Mouse (Mus musculus) CH12.LX (cell line): ENCODE results near the gene Pglyrp4. TPM values are rescaled to one million over a fixed set of nuclear protein-coding genes. Genes with fewer than 3 reads are reported as not detected.
A peak's percentile ranks its signal among the peaks of the same experiment; 100 is the strongest.
"Not testable (repeated sequence)": the region's sequence is repeated elsewhere in the genome, so short reads cannot be mapped to it uniquely, and the experiment has no call there.

ENCODE experiments used
- DNase-seq: peaks from one replicate; pipeline ENCODE4 v3.0.0-alpha.2; 2013; ENCODE audit errors: extremely low read depth
- H3K27ac ChIP-seq: 2 replicates; pipeline ENCODE4 v1.5.1; 2012; ENCODE audit warnings: low read depth, mild to moderate bottlenecking, control low read depth, moderate library complexity; ENCODE audit not compliant: insufficient read depth
- H3K27me3 ChIP-seq: replicated peaks from 2 replicates; pipeline ENCODE3; 2012; ENCODE audit warnings: inconsistent platforms
- H3K36me3 ChIP-seq, 2 experiments: replicated peaks in 1 of 2; 2 replicates each; pipeline versions ENCODE3 to v1.6.1; 2012; ENCODE audit warnings: inconsistent platforms in 1 of 2, low read length in 1 of 2, mild to moderate bottlenecking in 1 of 2, mixed read lengths in 1 of 2, moderate library complexity in 1 of 2; ENCODE audit not compliant: control insufficient read depth in 1 of 2, insufficient read depth in 1 of 2
- H3K4me1 ChIP-seq, 2 experiments: 2 replicates each; pipeline ENCODE4 v1.6.1; 2012; ENCODE audit warnings: inconsistent platforms in 1 of 2, moderate library complexity in 1 of 2; ENCODE audit not compliant: insufficient read depth in 2 of 2, control insufficient read depth in 1 of 2
- H3K4me2 ChIP-seq: 2 replicates; pipeline ENCODE4 v1.6.1; 2012; ENCODE audit warnings: low read depth, mild to moderate bottlenecking, control low read depth; ENCODE audit not compliant: poor library complexity, insufficient read depth, severe bottlenecking
- H3K4me3 ChIP-seq, 3 experiments: fragments of 150-350 bp in 1 of 3; sonication (generic) in 1 of 3; replicated peaks in 1 of 3; 2 replicates each; pipeline versions ENCODE3 to v1.5.1; 2011 to 2012; ENCODE audit warnings: low read depth in 2 of 3, low read length in 2 of 3, mild to moderate bottlenecking in 2 of 3, moderate library complexity in 2 of 3, control low read depth in 1 of 3, improper control_type of control experiment in 1 of 3, inconsistent platforms in 1 of 3, mixed read lengths in 1 of 3; ENCODE audit not compliant: poor library complexity in 1 of 3
- H3K79me2 ChIP-seq: replicated peaks from 2 replicates; pipeline ENCODE4 v1.6.1; 2012; ENCODE audit warnings: mild to moderate bottlenecking, moderate library complexity; ENCODE audit not compliant: control insufficient read depth, poor library complexity, insufficient read depth, severe bottlenecking; ENCODE audit errors: extremely low read depth
- H3K9ac ChIP-seq: 2 replicates; pipeline ENCODE4 v1.6.1; 2012; ENCODE audit warnings: low read depth, mild to moderate bottlenecking, control low read depth, moderate library complexity; ENCODE audit not compliant: insufficient read depth
- H3K9me3 ChIP-seq: replicated peaks from 2 replicates; pipeline ENCODE3; 2012; ENCODE audit warnings: low read length, inconsistent platforms, mixed read lengths
- BHLHE40 ChIP-seq: IDR thresholded peaks from 2 replicates; pipeline ENCODE4 v1.6.1; 2011; ENCODE audit warnings: mild to moderate bottlenecking, low read depth, low read length, improper control_type of control experiment
- CTCF ChIP-seq, 2 experiments: IDR thresholded peaks in 1 of 2; conservative IDR thresholded peaks in 1 of 2; 2 replicates each; pipeline ENCODE4 v1.5.1; 2011 to 2012; ENCODE audit warnings: low read depth in 2 of 2, low read length in 2 of 2, improper control_type of control experiment in 1 of 2, inconsistent platforms in 1 of 2, mild to moderate bottlenecking in 1 of 2, moderate library complexity in 1 of 2
- ELF1 ChIP-seq: IDR thresholded peaks from 2 replicates; pipeline ENCODE4 v1.6.1; 2014; ENCODE audit warnings: low read depth, mild to moderate bottlenecking, inconsistent platforms, low read length, improper control_type of control experiment
- EP300 ChIP-seq: IDR thresholded peaks from 2 replicates; pipeline ENCODE4 v1.6.1; 2011; ENCODE audit warnings: low read length, improper control_type of control experiment
- ETS1 ChIP-seq: conservative IDR thresholded peaks from 2 replicates; pipeline ENCODE4 v1.6.1; 2012; ENCODE audit warnings: low read depth, mild to moderate bottlenecking, inconsistent platforms, low read length, improper control_type of control experiment, moderate library complexity
- GABPA ChIP-seq: IDR thresholded peaks from 2 replicates; pipeline ENCODE4 v1.6.1; 2012; ENCODE audit warnings: low read depth, low read length, improper control_type of control experiment, inconsistent platforms; ENCODE audit not compliant: insufficient replicate concordance
- IRF4 ChIP-seq: IDR thresholded peaks from 2 replicates; pipeline ENCODE4 v1.6.1; 2014; ENCODE audit warnings: low read depth, mild to moderate bottlenecking, inconsistent platforms, low read length, improper control_type of control experiment
- JUND ChIP-seq: conservative IDR thresholded peaks from 2 replicates; pipeline ENCODE4 v1.6.1; 2011; ENCODE audit warnings: low read depth, low read length, improper control_type of control experiment
- KAT2A ChIP-seq: IDR thresholded peaks from 2 replicates; pipeline ENCODE4 v1.6.1; 2012; ENCODE audit warnings: low read length, improper control_type of control experiment, inconsistent platforms; ENCODE audit not compliant: insufficient replicate concordance
- MAFK ChIP-seq: IDR thresholded peaks from 2 replicates; pipeline ENCODE4 v1.6.1; 2011; ENCODE audit warnings: low read length, improper control_type of control experiment; ENCODE audit not compliant: insufficient replicate concordance
- MAX ChIP-seq: IDR thresholded peaks from 2 replicates; pipeline ENCODE4 v1.6.1; 2011; ENCODE audit warnings: low read length, improper control_type of control experiment
- MEF2A ChIP-seq: IDR thresholded peaks from 2 replicates; pipeline ENCODE4 v1.6.1; 2014; ENCODE audit warnings: low read depth, mild to moderate bottlenecking, inconsistent platforms, low read length, improper control_type of control experiment, borderline replicate concordance
- NELFE ChIP-seq: IDR thresholded peaks from 2 replicates; pipeline ENCODE4 v1.6.1; 2011; ENCODE audit warnings: low read depth, low read length, improper control_type of control experiment
- NRF1 ChIP-seq: IDR thresholded peaks from 2 replicates; pipeline ENCODE4 v1.6.1; 2014; ENCODE audit warnings: low read depth, mild to moderate bottlenecking, inconsistent platforms, low read length, improper control_type of control experiment, moderate library complexity
- PAX5 ChIP-seq: IDR thresholded peaks from 2 replicates; pipeline ENCODE4 v1.6.1; 2012; ENCODE audit warnings: low read length, inconsistent platforms, mixed read lengths
- POLR2AphosphoS2 ChIP-seq: IDR thresholded peaks from 2 replicates; pipeline ENCODE4 v1.6.1; 2011; ENCODE audit warnings: low read depth, low read length, improper control_type of control experiment
- RCOR1 ChIP-seq: conservative IDR thresholded peaks from 2 replicates; pipeline ENCODE4 v1.6.1; 2012; ENCODE audit warnings: low read depth, mild to moderate bottlenecking, inconsistent platforms, low read length, improper control_type of control experiment
- SMC3 ChIP-seq: IDR thresholded peaks from 2 replicates; pipeline ENCODE4 v1.6.1; 2011; ENCODE audit warnings: low read depth, low read length, improper control_type of control experiment
- ZMIZ1 ChIP-seq: IDR thresholded peaks from 2 replicates; pipeline ENCODE4 v1.6.1; 2012; ENCODE audit warnings: low read depth, mild to moderate bottlenecking, inconsistent platforms, low read length, improper control_type of control experiment
- dilution Hi-C: fragments of 300-500 bp; cut with MboI; formaldehyde crosslinking; loops from 2 replicates; pipeline ENCODE4 v1.14.3; 2020; ENCODE audit warnings: low sequenced_read_pairs; ENCODE audit not compliant: extremely low pct_unique_long_range_greater_than_20kb, extremely low pct_ligation_motif_present
- in situ Hi-C: fragments of 300-500 bp; cut with MboI; formaldehyde crosslinking; loops from 3 replicates; pipeline ENCODE4 v1.14.3; 2019; ENCODE audit warnings: low sequenced_read_pairs, low pct_ligation_motif_present, low pct_unique_long_range_greater_than_20kb, mixed read lengths
- polyA plus RNA-seq: library from polyadenylated mRNA; unstranded; fragments of >175 nt; gene quantifications from 2 replicates; pipeline ENCODE4 v1.2.1, GENCODE M21; 2012; ENCODE audit warnings: low read depth; ENCODE audit not compliant: insufficient read length
- total RNA-seq, 2 experiments: library from RNA; depleted of rRNA; stranded (reverse); fragments of 300-350 nt in 1 of 2; fragments of >200 nt in 1 of 2; gene quantifications; 2 replicates each; pipeline ENCODE4 v1.2.3; 2012 to 2014

Pglyrp4 gene
- total and polyA plus RNA-seq, 3 experiments, result not detected

- TF ChIP-seq EP300, result no peak
- peak; percentile 28; the same call in 1 of the 2 replicates for TF ChIP-seq MEF2A
- TF ChIP-seq PAX5, result no peak
- TF ChIP-seq KAT2A, result no peak
- TF ChIP-seq POLR2AphosphoS2, result no peak
- peak; percentile 97 to 99 for TF ChIP-seq CTCF (conservative IDR thresholded peaks at IDR 0.05 in 1 of 2, IDR thresholded peaks at IDR 0.05 in 1 of 2; ENCODE audit: low read depth in 2 of 2, low read length in 2 of 2)
- no peak for TF ChIP-seq MAFK
- no peak for TF ChIP-seq JUND
- no peak for TF ChIP-seq BHLHE40
- TF ChIP-seq ZMIZ1, result no peak
- TF ChIP-seq ELF1, result no peak
- TF ChIP-seq ETS1, result no peak
- no peak for TF ChIP-seq RCOR1
- TF ChIP-seq SMC3, result peak; percentile 72
- no peak for TF ChIP-seq IRF4
- no peak for TF ChIP-seq NRF1
- TF ChIP-seq, all 38 proteins: peak for 7
These were observed 16.9 kb upstream of the Pglyrp4 start (continued) for GRCm38 (mm10) chr3:90709591-90710460.

DNA sequence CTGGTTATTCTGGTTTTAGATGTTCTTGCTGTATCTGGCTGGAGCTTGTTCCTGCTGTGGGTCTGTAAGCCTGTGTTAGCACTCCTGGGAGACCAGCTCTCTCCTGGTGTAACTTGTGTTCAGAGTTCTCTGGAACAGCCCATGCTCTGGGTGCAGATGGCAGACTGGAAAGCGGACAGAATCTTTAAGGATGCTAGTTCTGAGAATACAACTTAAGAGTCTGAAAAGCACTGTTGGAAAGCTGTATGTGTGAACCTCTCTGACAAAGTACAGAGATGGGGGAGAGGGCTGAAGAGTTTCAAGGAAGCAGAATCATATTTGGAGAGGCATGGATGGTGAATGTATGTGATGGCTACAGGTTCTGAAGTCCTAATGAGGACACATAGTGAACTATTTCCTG, 23.0 kb downstream of the Pglyrp4 start:
- Histone ChIP-seq H3K79me2 (no peaks in the 10 kb centered on the region), H3K27ac (no peak overlapping the region), H3K27me3 (peaks cover 44% of the 10 kb centered on the region), H3K4me2 (no peak overlapping the region), H3K9ac (no peak overlapping the region), H3K4me3 (no peak overlapping the region), H3K36me3 (no peaks in the 10 kb centered on the region), H3K4me1 (no peaks in the 10 kb centered on the region), H3K9me3 (no peaks in the 10 kb centered on the region)
- TF ChIP-seq MAFK, result no peak
- no peak for TF ChIP-seq NELFE
- no peak for TF ChIP-seq GABPA
- no peak for TF ChIP-seq POLR2AphosphoS2
- TF ChIP-seq MAX, result no peak
- in situ Hi-C loops (no loop called here), dilution Hi-C loops (no loop called here)
- no peak for DNase-seq

- H3K4me2 ChIP-seq, H3K27ac ChIP-seq, in situ Hi-C loops, H3K27me3 ChIP-seq, H3K4me3 ChIP-seq, dilution Hi-C loops, H3K9me3 ChIP-seq, H3K36me3 ChIP-seq, H3K79me2 ChIP-seq, H3K9ac ChIP-seq, DNase-seq, H3K4me1 ChIP-seq: not testable (repeated sequence)
These were observed 51.1 kb downstream of the Pglyrp4 start, which contains the start of gene Gm5849 for GRCm38 (mm10) chr3:90777776-90778175. Gene Gm5849 (minus strand): TSS chr3:90777876.

Other genes with a start within 250 kb of the Pglyrp4 start
- gene Snapin, start 235.9 kb upstream of the Pglyrp4 start, total RNA-seq (2012; rRNA removed), result 18.4 and 18.9 TPM in 2 replicates
- gene Snapin, start 235.9 kb upstream of the Pglyrp4 start, total RNA-seq (2014; rRNA removed), result 39.8 and 42.0 TPM in 2 replicates
- 33.0 and 37.8 TPM in 2 replicates for gene Snapin, start 235.9 kb upstream of the Pglyrp4 start, polyA plus RNA-seq
- 88.5 and 106 TPM in 2 replicates for gene Chtop, start 217.4 kb upstream of the Pglyrp4 start, total RNA-seq (2012; rRNA removed)
- 130 and 134 TPM in 2 replicates for gene Chtop, start 217.4 kb upstream of the Pglyrp4 start, total RNA-seq (2014; rRNA removed)
- gene Chtop, start 217.4 kb upstream of the Pglyrp4 start, polyA plus RNA-seq, result 126 and 137 TPM in 2 replicates
- 8.9 and 13.2 TPM in 2 replicates for gene S100a1, start 212.5 kb upstream of the Pglyrp4 start, total RNA-seq (2012; rRNA removed)
- gene S100a1, start 212.5 kb upstream of the Pglyrp4 start, total RNA-seq (2014; rRNA removed), result 2.6 and 3.8 TPM in 2 replicates
- gene S100a1, start 212.5 kb upstream of the Pglyrp4 start, polyA plus RNA-seq, result 2.7 and 5.0 TPM in 2 replicates
- gene S100a13, start 212.5 kb upstream of the Pglyrp4 start, total RNA-seq (2012; rRNA removed), result 35.5 and 37.1 TPM in 2 replicates
- 37.1 and 41.6 TPM in 2 replicates for gene S100a13, start 212.5 kb upstream of the Pglyrp4 start, total RNA-seq (2014; rRNA removed)
- gene S100a13, start 212.5 kb upstream of the Pglyrp4 start, polyA plus RNA-seq, result 19.3 and 22.1 TPM in 2 replicates
- not detected in 2 replicates for gene S100a14, start 200.1 kb upstream of the Pglyrp4 start, total RNA-seq (2012; rRNA removed)
- gene S100a14, start 200.1 kb upstream of the Pglyrp4 start, total RNA-seq (2014; rRNA removed), result not detected in 2 replicates
- not detected in 2 replicates for gene S100a14, start 200.1 kb upstream of the Pglyrp4 start, polyA plus RNA-seq
- not detected in 2 replicates for gene S100a16, start 189.7 kb upstream of the Pglyrp4 start, total RNA-seq (2012; rRNA removed)
- not detected in 2 replicates for gene S100a16, start 189.7 kb upstream of the Pglyrp4 start, total RNA-seq (2014; rRNA removed)
- not detected in 2 replicates for gene S100a16, start 189.7 kb upstream of the Pglyrp4 start, polyA plus RNA-seq
- not detected in 2 replicates for gene S100a3, start 166.3 kb upstream of the Pglyrp4 start, total RNA-seq (2012; rRNA removed)
- gene S100a3, start 166.3 kb upstream of the Pglyrp4 start, total RNA-seq (2014; rRNA removed), result not detected in 2 replicates
- not detected in 2 replicates for gene S100a3, start 166.3 kb upstream of the Pglyrp4 start, polyA plus RNA-seq
- not detected in 2 replicates for gene S100a2, start 136.7 kb upstream of the Pglyrp4 start, total RNA-seq (2012; rRNA removed)
- gene S100a2, start 136.7 kb upstream of the Pglyrp4 start, total RNA-seq (2014; rRNA removed), result not detected in 2 replicates
- gene S100a2, start 136.7 kb upstream of the Pglyrp4 start, polyA plus RNA-seq, result not detected in 2 replicates
- gene Gm42674, start 125.0 kb upstream of the Pglyrp4 start, total RNA-seq (2012; rRNA removed), result not detected in 2 replicates
- not detected in 2 replicates for gene Gm42674, start 125.0 kb upstream of the Pglyrp4 start, total RNA-seq (2014; rRNA removed)
- gene Gm42674, start 125.0 kb upstream of the Pglyrp4 start, polyA plus RNA-seq, result not detected in 2 replicates
- gene S100a4, start 123.1 kb upstream of the Pglyrp4 start, total RNA-seq (2012; rRNA removed), result 0.76 TPM in 1 of 2 replicates, not detected in the other
- 1.1 and 1.2 TPM in 2 replicates for gene S100a4, start 123.1 kb upstream of the Pglyrp4 start, total RNA-seq (2014; rRNA removed)
- gene S100a4, start 123.1 kb upstream of the Pglyrp4 start, polyA plus RNA-seq, result 0.86 TPM in 1 of 2 replicates, not detected in the other
- gene S100a5, start 118.4 kb upstream of the Pglyrp4 start, total RNA-seq (2012; rRNA removed), result not detected in 2 replicates
- gene S100a5, start 118.4 kb upstream of the Pglyrp4 start, total RNA-seq (2014; rRNA removed), result not detected in 2 replicates
- gene S100a5, start 118.4 kb upstream of the Pglyrp4 start, polyA plus RNA-seq, result not detected in 2 replicates
- gene S100a6, start 114.0 kb upstream of the Pglyrp4 start, total RNA-seq (2012; rRNA removed), result not detected in 2 replicates
- gene S100a6, start 114.0 kb upstream of the Pglyrp4 start, total RNA-seq (2014; rRNA removed), result not detected in 2 replicates
- not detected in 2 replicates for gene S100a6, start 114.0 kb upstream of the Pglyrp4 start, polyA plus RNA-seq
- gene S100a7a, start 72.9 kb upstream of the Pglyrp4 start, total RNA-seq (2012; rRNA removed), result not detected in 2 replicates
- not detected in 2 replicates for gene S100a7a, start 72.9 kb upstream of the Pglyrp4 start, total RNA-seq (2014; rRNA removed)
- not detected in 2 replicates for gene S100a7a, start 72.9 kb upstream of the Pglyrp4 start, polyA plus RNA-seq
- not detected in 2 replicates for gene S100a8, start 57.9 kb upstream of the Pglyrp4 start, total RNA-seq (2012; rRNA removed)
- gene S100a8, start 57.9 kb upstream of the Pglyrp4 start, total RNA-seq (2014; rRNA removed), result not detected in 2 replicates
- not detected in 2 replicates for gene S100a8, start 57.9 kb upstream of the Pglyrp4 start, polyA plus RNA-seq
- gene S100a9, start 31.2 kb upstream of the Pglyrp4 start, total RNA-seq (2012; rRNA removed), result not detected in 2 replicates
- gene S100a9, start 31.2 kb upstream of the Pglyrp4 start, total RNA-seq (2014; rRNA removed), result not detected in 2 replicates
- not detected in 2 replicates for gene S100a9, start 31.2 kb upstream of the Pglyrp4 start, polyA plus RNA-seq
- gene Gm5849, start 51.0 kb downstream of the Pglyrp4 start, total RNA-seq (2012; rRNA removed), result not detected in 2 replicates
- gene Gm5849, start 51.0 kb downstream of the Pglyrp4 start, total RNA-seq (2014; rRNA removed), result not detected in 2 replicates
- gene Gm5849, start 51.0 kb downstream of the Pglyrp4 start, polyA plus RNA-seq, result not detected in 2 replicates